ENCODE assay signal across 8 mouse cellular contexts in genomic region chr15:85670789-85671700, GRCm38 (mm10).
DNase-seq lines count a peak whose midpoint lies in the region; ATAC-seq lines count a peak whose summit lies in the region.

No protein-coding gene starts in this region.

- H3K36me3 ChIP-seq in embryonic facial prominence, embryonic 14.5 days (ENCODE audit: control insufficient read depth, insufficient read depth, low read length), result peaks cover 20% of the 10 kb centered on the region; the same call in 1 of the 2 replicates
- no peaks in the 10 kb centered on the region for H3K36me3 ChIP-seq in heart, embryonic 11.5 days (ENCODE audit: control insufficient read depth, insufficient read depth, low read length)
- peaks cover 11% of the 10 kb centered on the region for H3K36me3 ChIP-seq in kidney, embryonic 16.5 days (ENCODE audit: insufficient read depth, low read length)
- no peaks in the 10 kb centered on the region for H3K36me3 ChIP-seq in liver, embryonic 11.5 days (ENCODE audit: control insufficient read depth, insufficient read depth, low read length)

- no peaks in the 10 kb centered on the region for H3K9me3 ChIP-seq in embryonic facial prominence, embryonic 14.5 days (ENCODE audit: control insufficient read depth, low read length)
- no peaks in the 10 kb centered on the region for H3K9me3 ChIP-seq in heart, embryonic 11.5 days (replicated peaks; ENCODE audit: control insufficient read depth, low read length)
- H3K9me3 ChIP-seq in kidney, embryonic 16.5 days (ENCODE audit: low read length), result no peaks in the 10 kb centered on the region
- no peaks in the 10 kb centered on the region for H3K9me3 ChIP-seq in liver, embryonic 11.5 days (ENCODE audit: control insufficient read depth, low read length)

- peak overlapping the region; percentile 99 for H3K9ac ChIP-seq in embryonic facial prominence, embryonic 14.5 days (ENCODE audit: low read depth, low read length)
- peak overlapping the region; percentile 81 for H3K9ac ChIP-seq in heart, embryonic 11.5 days (ENCODE audit: low read depth, low read length)
- peak overlapping the region; percentile 99 for H3K9ac ChIP-seq in kidney, embryonic 16.5 days (replicated peaks; ENCODE audit: low read length)
- H3K9ac ChIP-seq in liver, embryonic 11.5 days (ENCODE audit: low read depth, low read length), result peak overlapping the region; percentile 21

- ATAC-seq in embryonic facial prominence, embryonic 14.5 days (ENCODE audit: low read depth), result peak; percentile 80
- peak; percentile 52 for ATAC-seq in heart, embryonic 11.5 days (replicated peaks; ENCODE audit: insufficient number of reproducible peaks, low FRiP score, low TSS enrichment)
- peak; percentile 72 for ATAC-seq in kidney, embryonic 16.5 days (ENCODE audit: low FRiP score, low TSS enrichment)
- ATAC-seq in liver, embryonic 11.5 days (replicated peaks; ENCODE audit: low FRiP score), result no peak

- DNase-seq in right cerebral cortex, adult 18-20 months, result peak; percentile 88
- DNase-seq in right cerebral cortex, postnatal 25 days, result no peak
- DNase-seq in embryonic facial prominence, embryonic 14.5 days (ENCODE audit: low spot score), result peak; percentile 93
- DNase-seq in liver, embryonic 11.5 days (ENCODE audit: low spot score), result peak; percentile 40
- DNase-seq in neural tube, embryonic 10.5 days (ENCODE audit: extremely low spot score, low spot score), result peak; percentile 66
- DNase-seq in thymus, postnatal 10 days (ENCODE audit: low spot score in 2 of 2), result peak; percentile 50 to 55

- H3K27ac ChIP-seq in embryonic facial prominence, embryonic 14.5 days (replicated peaks; ENCODE audit: low read depth, low read length), result peak overlapping the region; percentile 96
- 0 out of 2 replicates have a peak overlapping the region, but pooled peaks have one; percentile 22 for H3K27ac ChIP-seq in heart, embryonic 11.5 days (ENCODE audit: low read depth, low read length)
- peak overlapping the region; percentile 98 for H3K27ac ChIP-seq in kidney, embryonic 16.5 days (ENCODE audit: low read length)
- H3K27ac ChIP-seq in liver, embryonic 11.5 days (ENCODE audit: low read depth, low read length), result no peak overlapping the region

- H3K27me3 ChIP-seq in embryonic facial prominence, embryonic 14.5 days (replicated peaks; ENCODE audit: control insufficient read depth, insufficient read depth, low read length), result peaks cover 7% of the 10 kb centered on the region
- peaks cover 83% of the 10 kb centered on the region for H3K27me3 ChIP-seq in heart, embryonic 11.5 days (ENCODE audit: control insufficient read depth, insufficient read depth, low read length)
- H3K27me3 ChIP-seq in kidney, embryonic 16.5 days (ENCODE audit: insufficient read depth, low read length), result no peaks in the 10 kb centered on the region
- peaks cover 91% of the 10 kb centered on the region for H3K27me3 ChIP-seq in liver, embryonic 11.5 days (replicated peaks; ENCODE audit: control insufficient read depth, insufficient read depth, low read length)

- H3K4me3 ChIP-seq in embryonic facial prominence, embryonic 14.5 days (ENCODE audit: low read depth, low read length), result peak overlapping the region; percentile 94
- peak overlapping the region; percentile 78 for H3K4me3 ChIP-seq in heart, embryonic 11.5 days (ENCODE audit: low read depth, low read length)
- peak overlapping the region; percentile 91 for H3K4me3 ChIP-seq in kidney, embryonic 16.5 days (ENCODE audit: low read length)
- H3K4me3 ChIP-seq in liver, embryonic 11.5 days (ENCODE audit: low read depth, low read length), result peak overlapping the region; percentile 58

- peaks cover 33% of the 10 kb centered on the region for H3K4me1 ChIP-seq in embryonic facial prominence, embryonic 14.5 days (ENCODE audit: control insufficient read depth, insufficient read depth, low read length)
- peaks cover 5% of the 10 kb centered on the region; the same call in 1 of the 2 replicates for H3K4me1 ChIP-seq in heart, embryonic 11.5 days (ENCODE audit: control insufficient read depth, insufficient read depth, low read length)
- peaks cover 52% of the 10 kb centered on the region for H3K4me1 ChIP-seq in kidney, embryonic 16.5 days (ENCODE audit: insufficient read depth, low read length)
- H3K4me1 ChIP-seq in liver, embryonic 11.5 days (replicated peaks; ENCODE audit: control insufficient read depth, insufficient read depth, low read length), result peaks cover 6% of the 10 kb centered on the region; the same call in 1 of the 2 replicates

- 0% methylated on average over 8 of the region's 141 CpGs for WGBS in embryonic facial prominence, embryonic 14.5 days
- WGBS in heart, embryonic 11.5 days (ENCODE audit: insufficient replicate concordance), result under 1% methylated on average over 87 of the region's 141 CpGs
- WGBS in kidney, embryonic 16.5 days, result 1% methylated on average over 59 of the region's 141 CpGs
- 1% methylated on average over 131 of the region's 141 CpGs for whole genome bisulfite sequencing in liver, embryonic 11.5 days

- peak overlapping the region; percentile 73 for H3K4me2 ChIP-seq in embryonic facial prominence, embryonic 14.5 days (ENCODE audit: low read depth, low read length)
- H3K4me2 ChIP-seq in heart, embryonic 11.5 days, result peak overlapping the region; percentile 93
- H3K4me2 ChIP-seq in kidney, embryonic 16.5 days (replicated peaks; ENCODE audit: low read depth, low read length), result peak overlapping the region; percentile 58
- peak overlapping the region; percentile 64 for H3K4me2 ChIP-seq in liver, embryonic 11.5 days

Comparison
In these comparisons a context has a peak if more than half of its experiments do, and no peak if none do; other contexts are left out.
1. H3K9ac ChIP-seq: peak in every context shown above with its lines; median percentile 99 in embryonic facial prominence, embryonic 14.5 days; 99 in kidney, embryonic 16.5 days; 81 in heart, embryonic 11.5 days; 21 in liver, embryonic 11.5 days.